Mouse (Mus musculus) regulatory T cell (primary cell): ENCODE results near the gene Skap1.
"Not testable (repeated sequence)": the region's sequence is repeated elsewhere in the genome, so short reads cannot be mapped to it uniquely, and the experiment has no call there.

Experiments used
- in situ Hi-C: fragments of 300-600 bp; cut with MboI, MseI; formaldehyde crosslinking; loops from one replicate; pipeline ENCODE4 v1.15.1; 2025; ENCODE audit warnings: high pct_unique_total_duplicates

The Skap1 gene

DNA sequence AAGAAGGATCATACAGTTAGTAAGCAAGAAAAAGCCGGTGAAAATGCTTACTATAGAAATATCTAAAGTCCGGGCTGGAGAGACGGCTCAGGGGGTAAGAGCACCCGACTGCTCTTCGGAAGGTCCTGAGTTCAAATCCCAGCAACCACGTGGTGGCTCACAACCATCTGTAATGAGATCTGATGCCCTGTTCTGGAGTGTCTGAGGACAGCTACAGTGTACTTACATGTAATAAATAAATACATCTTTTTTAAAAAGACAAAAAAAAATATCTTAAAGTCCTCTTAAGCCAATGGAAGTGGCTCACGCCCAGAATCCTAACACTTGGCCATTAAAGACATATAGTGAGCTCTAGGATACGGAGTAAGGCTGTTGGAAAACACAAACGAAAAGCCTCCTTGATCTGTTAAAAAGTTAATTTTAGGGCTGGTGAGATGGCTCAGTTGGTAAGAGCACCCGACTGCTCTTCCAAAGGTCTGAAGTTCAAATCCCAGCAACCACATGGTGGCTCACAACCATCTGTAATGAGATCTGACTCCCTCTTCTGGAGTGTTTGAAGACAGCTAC lies 313.8 kb downstream of the Skap1 start:
- in situ Hi-C loops: not testable (repeated sequence)

GRCm38 (mm10) chr11:96780306-96780705 lies 315.9 kb downstream of the Skap1 start:
- in situ Hi-C loops: no loop called here

- in situ Hi-C loops: no loop called here
Measured at GRCm38 (mm10) chr11:96781425-96781824, 317.0 kb downstream of the Skap1 start.

DNA sequence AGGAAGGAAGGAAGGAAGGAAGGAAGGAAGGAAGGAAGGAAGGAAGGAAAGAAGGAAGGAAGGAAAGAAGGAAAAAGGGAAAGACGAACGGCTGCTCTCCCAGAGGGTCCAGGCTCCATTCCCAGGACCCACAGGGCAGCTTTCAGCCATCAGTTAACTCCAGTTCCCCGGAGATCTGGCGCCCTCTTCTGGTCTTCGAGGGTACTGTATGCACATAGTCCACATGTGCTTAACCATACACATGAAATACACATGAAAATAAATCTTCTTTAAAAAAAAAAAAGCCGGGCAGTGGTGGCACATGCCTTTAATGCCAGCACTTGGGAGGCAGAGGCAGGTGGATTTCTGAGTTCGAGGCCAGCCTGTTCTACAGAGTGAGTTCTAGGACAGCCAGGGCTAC lies 320.5 kb downstream of the Skap1 start:
- in situ Hi-C loops: not testable (repeated sequence)

- in situ Hi-C loops: no loop called here
Measured at GRCm38 (mm10) chr11:96786731-96787450, 322.5 kb downstream of the Skap1 start.

DNA sequence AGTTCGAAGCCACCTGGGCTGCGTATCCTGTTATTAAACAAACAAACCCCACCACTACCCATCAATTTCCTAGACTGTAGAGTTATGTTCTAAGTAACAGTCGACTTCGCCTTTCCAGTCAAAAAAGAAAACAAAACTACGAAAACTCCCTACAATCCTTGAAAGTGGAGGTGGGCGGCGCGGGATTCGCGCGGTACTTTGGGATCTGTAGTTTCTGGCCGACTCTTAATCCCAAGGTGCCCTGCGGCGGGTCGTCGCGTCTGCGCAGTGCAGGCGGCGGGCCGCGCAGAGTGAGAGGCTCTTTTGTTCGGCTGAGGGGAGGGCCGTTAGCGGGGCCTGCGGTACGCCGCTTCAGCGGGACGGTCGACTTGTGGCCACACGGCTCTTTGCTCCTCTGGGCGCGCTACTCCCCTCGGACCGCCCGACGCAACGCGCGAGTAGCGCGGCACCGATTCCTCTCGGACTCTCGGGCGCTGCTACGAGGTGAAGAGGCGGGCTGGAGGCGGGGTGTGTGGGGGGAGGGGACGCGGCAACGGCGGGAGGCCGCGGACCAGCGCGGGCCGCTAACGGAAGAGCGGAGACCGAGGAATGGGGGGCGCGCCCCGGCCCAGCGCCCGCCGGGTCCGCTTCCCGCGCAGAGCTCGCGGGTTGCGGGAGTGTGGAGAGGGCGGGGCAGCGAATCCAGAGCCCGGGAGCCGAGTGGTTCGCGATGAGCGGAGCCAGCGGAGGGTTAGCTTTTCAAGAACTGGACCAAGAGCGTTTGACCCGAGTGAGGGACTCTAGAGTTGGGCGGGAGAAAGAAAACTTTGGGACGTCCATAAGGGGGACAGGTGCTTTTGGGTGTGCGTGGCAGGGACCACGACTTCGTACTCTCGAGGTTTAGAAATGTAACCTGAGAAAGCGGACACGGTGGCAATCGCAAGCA lies 324.7 kb downstream of the Skap1 start, which contains the start of gene Cbx1:
Gene Cbx1, plus strand, starts transcription at position 257 of the 925 bp plus-strand sequence.
- in situ Hi-C loops: no loop called here

DNA sequence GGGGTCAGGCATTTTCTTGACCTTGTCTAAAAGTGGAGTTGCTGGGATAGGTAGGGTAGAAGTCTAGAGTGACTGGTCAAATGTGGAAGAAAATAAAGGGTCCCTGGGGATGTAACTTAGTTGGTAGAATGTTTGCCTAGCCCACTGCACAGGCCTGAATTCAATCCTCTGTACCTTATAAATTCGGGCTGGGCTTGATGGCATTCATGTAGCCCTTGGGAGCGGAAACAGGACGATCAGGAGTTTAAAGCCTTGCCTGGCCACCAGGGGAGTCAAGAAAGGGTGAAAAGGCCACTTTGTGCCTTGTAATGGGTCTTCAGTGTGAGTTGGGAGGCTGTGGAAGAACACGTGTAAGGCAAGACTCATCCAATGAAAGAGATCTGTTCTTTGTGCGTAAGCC lies 325.6 kb downstream of the Skap1 start:
- in situ Hi-C loops: no loop called here

- in situ Hi-C loops: no loop called here
Measured at GRCm38 (mm10) chr11:96790681-96791080, 326.3 kb downstream of the Skap1 start.

- in situ Hi-C loops: no loop called here
Measured at GRCm38 (mm10) chr11:96795491-96795890, 331.1 kb downstream of the Skap1 start.

- in situ Hi-C loops: no loop called here
Measured at GRCm38 (mm10) chr11:96796081-96796480, 331.7 kb downstream of the Skap1 start.

DNA sequence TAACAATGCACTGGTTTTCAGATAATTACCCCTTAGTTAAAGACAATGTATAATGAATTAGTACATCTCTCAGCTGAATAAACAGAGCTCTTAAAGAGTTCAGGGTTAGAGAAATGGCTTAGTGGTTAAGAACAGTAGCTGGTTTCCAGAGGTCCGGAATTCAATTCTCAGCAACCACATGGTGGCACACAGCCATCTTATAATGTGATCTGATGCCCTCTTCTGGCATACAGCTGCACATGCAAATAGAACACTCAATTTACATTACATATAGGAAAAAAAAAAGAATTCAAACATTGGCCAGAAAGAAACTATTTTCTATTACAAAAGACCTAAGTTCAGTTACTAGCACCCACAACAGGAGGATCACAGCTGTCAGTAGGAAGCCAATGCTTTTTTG lies 332.2 kb downstream of the Skap1 start:
- in situ Hi-C loops: no loop called here

DNA sequence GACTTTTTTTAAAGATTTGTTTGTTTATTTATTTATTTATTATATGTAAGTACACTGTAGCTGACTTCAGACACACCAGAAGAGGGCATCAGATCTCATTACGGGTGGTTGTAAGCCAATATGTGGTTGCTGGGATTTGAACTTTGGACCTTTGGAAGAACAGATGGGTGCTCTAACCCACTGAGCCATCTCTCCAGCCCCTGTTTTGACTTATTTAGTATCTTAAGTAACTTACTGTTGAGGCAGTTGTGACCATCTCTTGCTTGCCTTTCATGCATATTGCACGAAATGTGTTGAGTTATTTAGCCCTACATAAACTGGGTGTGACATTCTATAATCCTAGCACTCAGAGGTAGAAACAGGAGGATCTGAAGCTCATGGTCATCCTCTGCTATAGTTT lies 335.1 kb downstream of the Skap1 start:
- in situ Hi-C loops: no loop called here

GRCm38 (mm10) chr11:96805606-96806005 lies 341.2 kb downstream of the Skap1 start:
- in situ Hi-C loops: no loop called here

GRCm38 (mm10) chr11:96808066-96808465 lies 343.7 kb downstream of the Skap1 start:
- in situ Hi-C loops: no loop called here
